Comparison of ENCODE assay signal across 14 mouse cellular contexts in the genomic region with DNA sequence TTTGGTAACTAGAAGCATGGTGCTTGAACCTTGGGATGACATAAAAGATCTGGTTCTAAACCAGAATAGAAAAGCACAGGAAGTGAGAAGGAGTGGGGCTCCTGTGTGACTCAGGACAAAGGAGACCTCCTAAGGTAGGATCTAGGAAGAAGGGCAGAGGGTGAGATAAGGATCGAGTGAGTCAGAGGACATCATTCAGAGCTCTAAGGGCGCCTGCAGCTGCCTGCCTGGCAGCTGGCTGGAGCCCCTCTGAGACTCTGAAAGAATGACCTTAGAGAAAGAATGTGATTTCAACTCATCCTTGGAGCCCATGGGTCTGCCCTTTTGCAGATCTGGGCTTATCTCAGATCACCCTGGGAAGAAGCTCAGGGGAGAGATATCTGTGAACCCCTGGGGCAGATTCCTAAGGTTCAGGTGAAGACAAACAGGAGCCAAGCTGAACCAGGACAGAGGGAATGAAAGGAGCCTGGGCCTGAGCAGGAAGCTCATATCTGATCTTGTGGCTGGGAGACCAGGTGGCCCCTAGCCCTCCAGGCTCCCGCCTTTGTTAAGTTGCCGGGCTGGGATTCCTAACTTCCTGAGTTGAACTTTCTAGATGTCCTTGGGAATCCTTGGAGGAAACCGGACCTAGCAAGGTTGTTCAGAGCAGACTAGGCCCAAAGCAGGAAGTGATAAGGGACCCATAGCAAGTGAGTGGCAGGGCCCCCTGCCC. TPM values are rescaled to one million over a fixed set of nuclear protein-coding genes. Genes with fewer than 3 reads are reported as not detected.
DNase-seq lines count a peak whose midpoint lies in the region; ATAC-seq and TF ChIP-seq lines count a peak whose summit lies in the region.
"Had no signal": no experiment of that assay in that cellular context is flagged by ENCODE, and none has a peak within 500 bp of the region (broad histone marks: within the 10 kb centered on the region; RNA-seq: fewer than 3 reads in every experiment).

No protein-coding gene starts in this region.

- TF ChIP-seq CTCF in stomach, postnatal 0 days (IDR thresholded peaks at IDR 0.05; ENCODE audit: low read depth): no peak
- no peak for TF ChIP-seq CTCF in hindbrain, postnatal 0 days (IDR thresholded peaks at IDR 0.05; ENCODE audit: low read depth)

- H3K27me3 ChIP-seq in heart, embryonic 12.5 days (replicated peaks): no peaks in the 10 kb centered on the region
- H3K27me3 ChIP-seq in lung, embryonic 15.5 days: no peaks in the 10 kb centered on the region
- H3K27me3 ChIP-seq in intestine, embryonic 15.5 days (replicated peaks): no peaks in the 10 kb centered on the region; the same call in 1 of the 2 replicates
- H3K27me3 ChIP-seq in stomach, postnatal 0 days (ENCODE audit: control insufficient read depth, insufficient read depth, low read length): no peaks in the 10 kb centered on the region
- H3K27me3 ChIP-seq in hindbrain, postnatal 0 days (ENCODE audit: insufficient read depth, low read length): no peaks in the 10 kb centered on the region
- H3K27me3 ChIP-seq: hindbrain, embryonic 12.5 days had no signal

- no peak overlapping the region for H3K4me2 ChIP-seq in heart, embryonic 12.5 days
- no peak overlapping the region for H3K4me2 ChIP-seq in lung, embryonic 15.5 days
- H3K4me2 ChIP-seq in intestine, embryonic 15.5 days (replicated peaks): no peak overlapping the region
- no peak overlapping the region for H3K4me2 ChIP-seq in stomach, postnatal 0 days (replicated peaks; ENCODE audit: low read depth)
- H3K4me2 ChIP-seq in hindbrain, postnatal 0 days (ENCODE audit: low read depth, low read length): no peak overlapping the region
- H3K4me2 ChIP-seq: hindbrain, embryonic 12.5 days had no signal

- no peak overlapping the region for H3K4me3 ChIP-seq in heart, embryonic 12.5 days
- H3K4me3 ChIP-seq in lung, embryonic 15.5 days: no peak overlapping the region
- H3K4me3 ChIP-seq in intestine, embryonic 15.5 days (replicated peaks): no peak overlapping the region
- no peak overlapping the region for H3K4me3 ChIP-seq in stomach, postnatal 0 days (ENCODE audit: low read depth, low read length)
- no peak overlapping the region for H3K4me3 ChIP-seq in hindbrain, postnatal 0 days (ENCODE audit: low read length)
- H3K4me3 ChIP-seq: hindbrain, embryonic 12.5 days had no signal

- H3K9me3 ChIP-seq in heart, embryonic 12.5 days (replicated peaks): no peaks in the 10 kb centered on the region
- H3K9me3 ChIP-seq in lung, embryonic 15.5 days: no peaks in the 10 kb centered on the region
- H3K9me3 ChIP-seq in intestine, embryonic 15.5 days: no peaks in the 10 kb centered on the region
- H3K9me3 ChIP-seq in stomach, postnatal 0 days (ENCODE audit: control insufficient read depth, low read length): no peaks in the 10 kb centered on the region
- no peaks in the 10 kb centered on the region for H3K9me3 ChIP-seq in hindbrain, postnatal 0 days (ENCODE audit: low read length)
- H3K9me3 ChIP-seq: hindbrain, embryonic 12.5 days had no signal

- DNase-seq in heart, postnatal 4 days: no peak
- no peak for DNase-seq in lung, postnatal 36 days
- no peak for DNase-seq in stomach, postnatal 0 days (ENCODE audit: low spot score)
- DNase-seq in hindbrain, postnatal 0 days (ENCODE audit: low spot score): no peak
- DNase-seq in retina, embryonic 14.5 days (ENCODE audit: low spot score): no peak
- DNase-seq: cerebellum, adult 18-20 months; kidney, adult 9 months had no signal

- H3K9ac ChIP-seq in heart, embryonic 12.5 days: 0 out of 2 replicates have a peak overlapping the region, but pooled peaks have one; percentile 0
- no peak overlapping the region for H3K9ac ChIP-seq in lung, embryonic 15.5 days
- H3K9ac ChIP-seq in intestine, embryonic 15.5 days: no peak overlapping the region
- H3K9ac ChIP-seq in stomach, postnatal 0 days (ENCODE audit: low read length): no peak overlapping the region
- no peak overlapping the region for H3K9ac ChIP-seq in hindbrain, postnatal 0 days (replicated peaks; ENCODE audit: low read length)
- H3K9ac ChIP-seq: hindbrain, embryonic 12.5 days had no signal

- peaks cover 23% of the 10 kb centered on the region for H3K4me1 ChIP-seq in heart, embryonic 12.5 days (replicated peaks)
- H3K4me1 ChIP-seq in lung, embryonic 15.5 days: peaks cover 7% of the 10 kb centered on the region; the same call in 1 of the 2 replicates
- peaks cover 11% of the 10 kb centered on the region; the same call in 1 of the 2 replicates for H3K4me1 ChIP-seq in intestine, embryonic 15.5 days (replicated peaks)
- no peaks in the 10 kb centered on the region for H3K4me1 ChIP-seq in stomach, postnatal 0 days (replicated peaks; ENCODE audit: control insufficient read depth, insufficient read depth)
- no peaks in the 10 kb centered on the region for H3K4me1 ChIP-seq in hindbrain, postnatal 0 days (ENCODE audit: insufficient read depth, low read length)
- H3K4me1 ChIP-seq: hindbrain, embryonic 12.5 days had no signal

- H3K36me3 ChIP-seq in heart, embryonic 12.5 days: 0 out of 2 replicates have a peak, but pooled peaks cover 10% of the 10 kb centered on the region
- H3K36me3 ChIP-seq in lung, embryonic 15.5 days: peaks cover 6% of the 10 kb centered on the region; the same call in 1 of the 2 replicates
- 0 out of 2 replicates have a peak, but pooled peaks cover 3% of the 10 kb centered on the region for H3K36me3 ChIP-seq in intestine, embryonic 15.5 days
- peaks cover 3% of the 10 kb centered on the region; the same call in 1 of the 2 replicates for H3K36me3 ChIP-seq in stomach, postnatal 0 days (ENCODE audit: control insufficient read depth, insufficient read depth, low read length)
- no peaks in the 10 kb centered on the region for H3K36me3 ChIP-seq in hindbrain, postnatal 0 days (ENCODE audit: insufficient read depth, low read length)
- H3K36me3 ChIP-seq: hindbrain, embryonic 12.5 days had no signal

- peak overlapping the region; percentile 53 for H3K27ac ChIP-seq in heart, embryonic 12.5 days (ENCODE audit: poor library complexity, severe bottlenecking)
- H3K27ac ChIP-seq in lung, embryonic 15.5 days: peak overlapping the region; percentile 44
- peak overlapping the region; percentile 51 for H3K27ac ChIP-seq in intestine, embryonic 15.5 days
- H3K27ac ChIP-seq in stomach, postnatal 0 days (replicated peaks): peak overlapping the region; percentile 13; the same call in 1 of the 2 replicates
- H3K27ac ChIP-seq in hindbrain, postnatal 0 days: no peak overlapping the region
- H3K27ac ChIP-seq: hindbrain, embryonic 12.5 days had no signal

- 24% methylated on average over 5 of the region's 5 CpGs for WGBS in heart, embryonic 12.5 days
- WGBS in lung, embryonic 15.5 days: 39% methylated on average over 5 of the region's 5 CpGs
- WGBS in intestine, embryonic 15.5 days: 48% methylated on average over 5 of the region's 5 CpGs
- 58% methylated on average over 5 of the region's 5 CpGs for WGBS in stomach, postnatal 0 days
- 70% methylated on average over 5 of the region's 5 CpGs for WGBS in hindbrain, postnatal 0 days

- peak; percentile 24; the same call in 1 of the 2 replicates for ATAC-seq in heart, embryonic 12.5 days (ENCODE audit: insufficient number of reproducible peaks, low FRiP score)
- no peak for ATAC-seq in lung, embryonic 15.5 days (ENCODE audit: borderline replicate concordance, extremely low read depth, low FRiP score, low TSS enrichment)
- ATAC-seq in intestine, embryonic 15.5 days: no peak
- no peak for ATAC-seq in stomach, postnatal 0 days (ENCODE audit: low FRiP score, low TSS enrichment)
- ATAC-seq in hindbrain, postnatal 0 days: no peak

- no peak for TF ChIP-seq EP300 in stomach, postnatal 0 days (optimal IDR thresholded peaks at IDR 0.05)

RNA-seq across cellular contexts. Expression of gene Tnnt3, which starts 0.5 kb away (rescaled TPM):
- polyA plus RNA-seq in heart, embryonic 12.5 days (2016; fragmentation: Nextera tagmentation; extraction: Ambion mirVana): 6.4 and 9.3 TPM in 2 replicates
- 10 to 100 TPM in 1 of 2 experiments, under 1 TPM in 1; 0.98 to 10.9 TPM for total RNA-seq in heart, postnatal 4 days (2021)
- 2.5 and 5.1 TPM in 2 replicates for polyA plus RNA-seq in lung, embryonic 15.5 days (2015; fragmentation: Nextera tagmentation; extraction: Ambion mirVana)
- polyA plus RNA-seq in intestine, embryonic 15.5 days (2015; fragmentation: Nextera tagmentation; extraction: Ambion mirVana): 1.4 and 4.3 TPM in 2 replicates
- polyA plus RNA-seq in stomach, postnatal 0 days (2015; fragmentation: Nextera tagmentation; extraction: Ambion mirVana): 8.0 and 11.7 TPM in 2 replicates
- total RNA-seq in hindbrain, postnatal 0 days (2014; rRNA removed): 1.3 and 4.7 TPM in 2 replicates
- 3.1 and 3.9 TPM in 2 replicates for polyA plus RNA-seq in hindbrain, postnatal 0 days (2015; fragmentation: Nextera tagmentation; extraction: Ambion mirVana)
- total RNA-seq: layer of hippocampus, postnatal 25 days; megakaryocyte-erythroid progenitor cell, adult 5-6 weeks had no signal
- polyA plus RNA-seq: liver, adult 2 months had no signal

RNA-seq across cellular contexts. Expression of gene Mrpl23, which starts 33.3 kb away (rescaled TPM):
- polyA plus RNA-seq in heart, embryonic 12.5 days (2016; fragmentation: Nextera tagmentation; extraction: Ambion mirVana): 12.0 and 15.2 TPM in 2 replicates
- total RNA-seq in heart, postnatal 4 days (2021): 1 to 10 TPM; 3.7 to 6.4 TPM
- 22.8 and 28.3 TPM in 2 replicates for polyA plus RNA-seq in lung, embryonic 15.5 days (2015; fragmentation: Nextera tagmentation; extraction: Ambion mirVana)
- 44.9 and 57.4 TPM in 2 replicates for polyA plus RNA-seq in intestine, embryonic 15.5 days (2015; fragmentation: Nextera tagmentation; extraction: Ambion mirVana)
- polyA plus RNA-seq in stomach, postnatal 0 days (2015; fragmentation: Nextera tagmentation; extraction: Ambion mirVana): 17.7 and 19.4 TPM in 2 replicates
- total RNA-seq in hindbrain, postnatal 0 days (2014; rRNA removed): 64.0 and 69.3 TPM in 2 replicates
- 17.4 and 25.5 TPM in 2 replicates for polyA plus RNA-seq in hindbrain, postnatal 0 days (2015; fragmentation: Nextera tagmentation; extraction: Ambion mirVana)

RNA-seq across cellular contexts. Expression of gene Lsp1, which starts 38.6 kb away (rescaled TPM):
- 33.4 and 38.4 TPM in 2 replicates for polyA plus RNA-seq in heart, embryonic 12.5 days (2016; fragmentation: Nextera tagmentation; extraction: Ambion mirVana)
- total RNA-seq in heart, postnatal 4 days (2021): 100 to 1,000 TPM in 1 of 2 experiments, 10 to 100 TPM in 1; 93.3 to 108 TPM
- polyA plus RNA-seq in lung, embryonic 15.5 days (2015; fragmentation: Nextera tagmentation; extraction: Ambion mirVana): 125 and 130 TPM in 2 replicates
- polyA plus RNA-seq in intestine, embryonic 15.5 days (2015; fragmentation: Nextera tagmentation; extraction: Ambion mirVana): 130 and 145 TPM in 2 replicates
- 107 and 110 TPM in 2 replicates for polyA plus RNA-seq in stomach, postnatal 0 days (2015; fragmentation: Nextera tagmentation; extraction: Ambion mirVana)
- 4.6 and 16.6 TPM in 2 replicates for total RNA-seq in hindbrain, postnatal 0 days (2014; rRNA removed)
- polyA plus RNA-seq in hindbrain, postnatal 0 days (2015; fragmentation: Nextera tagmentation; extraction: Ambion mirVana): 6.6 and 7.2 TPM in 2 replicates

RNA-seq across cellular contexts. Expression of gene Tnni2, which starts 57.6 kb away (rescaled TPM):
- 50.6 and 53.5 TPM in 2 replicates for polyA plus RNA-seq in heart, embryonic 12.5 days (2016; fragmentation: Nextera tagmentation; extraction: Ambion mirVana)
- 10 to 100 TPM in 1 of 2 experiments, 1 to 10 TPM in 1; 6.6 to 16.4 TPM for total RNA-seq in heart, postnatal 4 days (2021)
- 2.4 and 7.4 TPM in 2 replicates for polyA plus RNA-seq in lung, embryonic 15.5 days (2015; fragmentation: Nextera tagmentation; extraction: Ambion mirVana)
- polyA plus RNA-seq in intestine, embryonic 15.5 days (2015; fragmentation: Nextera tagmentation; extraction: Ambion mirVana): 4.8 and 4.9 TPM in 2 replicates
- polyA plus RNA-seq in stomach, postnatal 0 days (2015; fragmentation: Nextera tagmentation; extraction: Ambion mirVana): 19.1 and 19.6 TPM in 2 replicates
- total RNA-seq in hindbrain, postnatal 0 days (2014; rRNA removed): 1.3 and 8.5 TPM in 2 replicates
- 0.63 TPM in 2 replicates for polyA plus RNA-seq in hindbrain, postnatal 0 days (2015; fragmentation: Nextera tagmentation; extraction: Ambion mirVana)
- polyA plus RNA-seq: liver, adult 2 months had no signal
